Mouse (Mus musculus) hindbrain, embryonic 13.5 days (tissue): ENCODE measurements at regions not wholly inside any gene's neighbourhood (a gene's known extent, or its start where the extent isn't known, plus 50 kb on each side); places are given as distances from the start of the nearest gene placed in this dataset.

Experiments used
- ATAC-seq: fragments of 200-750 bp; cut with Nextera tagmentation; 2 replicates; pipeline ENCODE4 v1.8.0; 2017; ENCODE audit warnings: moderate TSS enrichment; ENCODE audit not compliant: low FRiP score
- H3K27ac ChIP-seq: fragments of 300-500 bp; sonication (generic); 2 replicates; pipeline ENCODE4 v1.5.1; 2015; ENCODE audit warnings: inconsistent platforms, mild to moderate bottlenecking, moderate library complexity
- H3K27me3 ChIP-seq: fragments of 300-500 bp; sonication (generic); 2 replicates; pipeline ENCODE4 v1.6.1; 2015; ENCODE audit warnings: mild to moderate bottlenecking, inconsistent platforms
- H3K36me3 ChIP-seq: fragments of 300-500 bp; sonication (generic); 2 replicates; pipeline ENCODE4 v1.6.1; 2015; ENCODE audit warnings: mild to moderate bottlenecking, inconsistent platforms
- H3K4me1 ChIP-seq: fragments of 300-500 bp; sonication (generic); replicated peaks from 2 replicates; pipeline ENCODE4 v1.6.1; 2015; ENCODE audit warnings: inconsistent platforms
- H3K4me2 ChIP-seq: fragments of 300-500 bp; sonication (generic); 2 replicates; pipeline ENCODE4 v1.6.1; 2015; ENCODE audit warnings: inconsistent platforms, mild to moderate bottlenecking, moderate library complexity
- H3K4me3 ChIP-seq: fragments of 300-500 bp; sonication (generic); 2 replicates; pipeline ENCODE4 v1.5.1; 2015; ENCODE audit warnings: mild to moderate bottlenecking, inconsistent platforms
- H3K9ac ChIP-seq: fragments of 300-500 bp; sonication (generic); 2 replicates; pipeline ENCODE4 v1.6.1; 2015; ENCODE audit warnings: mild to moderate bottlenecking, inconsistent platforms
- H3K9me3 ChIP-seq: fragments of 300-500 bp; sonication (generic); 2 replicates; pipeline ENCODE4 v1.6.1; 2016; ENCODE audit warnings: inconsistent platforms
- WGBS: fragments of 180-500 bp; shearing (Covaris S2); methylation state at CpG from one replicate; pipeline ENCODE4 v1.1.7; 2015; 5-methylcytosine and 5-hydroxymethylcytosine counted together

GRCm38 (mm10) chr15:56858134-56858533 lies 619.3 kb downstream of the Slc22a22 start:
- Histone ChIP-seq H3K9ac (no peak overlapping the region), H3K36me3 (no peaks in the 10 kb centered on the region), H3K4me1 (no peaks in the 10 kb centered on the region), H3K4me2 (no peak overlapping the region), H3K27ac (no peak overlapping the region), H3K9me3 (no peaks in the 10 kb centered on the region), H3K4me3 (no peak overlapping the region), H3K27me3 (no peaks in the 10 kb centered on the region)
- ATAC-seq: no peak
- 22% methylated on average over 3 of the region's 3 CpGs for WGBS

- no peaks in the 10 kb centered on the region for H3K9me3 ChIP-seq
- no peaks in the 10 kb centered on the region for H3K36me3 ChIP-seq
- no peak overlapping the region for H3K9ac ChIP-seq
- WGBS: 7% methylated on average over 2 of the region's 2 CpGs
- no peak overlapping the region for H3K27ac ChIP-seq
- no peaks in the 10 kb centered on the region for H3K4me1 ChIP-seq
- H3K27me3 ChIP-seq: no peaks in the 10 kb centered on the region
- no peak for ATAC-seq
- H3K4me3 ChIP-seq: no peak overlapping the region
- no peak overlapping the region for H3K4me2 ChIP-seq
These were observed 621.4 kb downstream of the Slc22a22 start for GRCm38 (mm10) chr15:56856057-56856456.

GRCm38 (mm10) chr15:56853106-56853505 lies 624.3 kb downstream of the Slc22a22 start:
- no peak for ATAC-seq
- 76% methylated on average over 5 of the region's 5 CpGs for WGBS
- H3K4me2 ChIP-seq: no peak overlapping the region

GRCm38 (mm10) chr15:56847469-56848128 lies 629.8 kb downstream of the Slc22a22 start:
- no peak overlapping the region; the same call in 1 of the 2 replicates for H3K27ac ChIP-seq
- H3K4me3 ChIP-seq: no peak overlapping the region
- H3K36me3 ChIP-seq: no peaks in the 10 kb centered on the region
- H3K9ac ChIP-seq: no peak overlapping the region
- H3K4me1 ChIP-seq: no peaks in the 10 kb centered on the region
- H3K27me3 ChIP-seq: no peaks in the 10 kb centered on the region
- ATAC-seq: no peak; the same call in 1 of the 2 replicates
- no peak overlapping the region for H3K4me2 ChIP-seq
- no peaks in the 10 kb centered on the region for H3K9me3 ChIP-seq
- WGBS: 56% methylated on average over 6 of the region's 6 CpGs

More at GRCm38 (mm10) chr15:56853106-56853505, 624.3 kb downstream of the Slc22a22 start:
- H3K27ac ChIP-seq: no peak overlapping the region
- H3K9ac ChIP-seq: no peak overlapping the region
- H3K27me3 ChIP-seq: no peaks in the 10 kb centered on the region
- H3K4me3 ChIP-seq: no peak overlapping the region
- H3K9me3 ChIP-seq: no peaks in the 10 kb centered on the region
- H3K36me3 ChIP-seq: no peaks in the 10 kb centered on the region
- H3K4me1 ChIP-seq: no peaks in the 10 kb centered on the region

- no peaks in the 10 kb centered on the region for H3K36me3 ChIP-seq
- no peak overlapping the region for H3K27ac ChIP-seq
- H3K4me1 ChIP-seq: no peaks in the 10 kb centered on the region
- no peaks in the 10 kb centered on the region for H3K27me3 ChIP-seq
- H3K4me3 ChIP-seq: no peak overlapping the region
- 84% methylated on average over 1 of the region's 1 CpGs for WGBS
- no peak overlapping the region for H3K9ac ChIP-seq
- no peak overlapping the region for H3K4me2 ChIP-seq
- ATAC-seq: no peak
- H3K9me3 ChIP-seq: no peaks in the 10 kb centered on the region
These were observed 632.9 kb downstream of the Slc22a22 start for GRCm38 (mm10) chr15:56844574-56844973.

GRCm38 (mm10) chr15:56841516-56841915 lies 635.9 kb downstream of the Slc22a22 start:
- no peaks in the 10 kb centered on the region for H3K9me3 ChIP-seq
- H3K27ac ChIP-seq: no peak overlapping the region
- no peak overlapping the region for H3K9ac ChIP-seq
- no peak overlapping the region for H3K4me3 ChIP-seq
- no peaks in the 10 kb centered on the region for H3K4me1 ChIP-seq
- no peaks in the 10 kb centered on the region for H3K36me3 ChIP-seq
- 96% methylated on average over 3 of the region's 3 CpGs for WGBS
- H3K27me3 ChIP-seq: no peaks in the 10 kb centered on the region
- H3K4me2 ChIP-seq: no peak overlapping the region
- ATAC-seq: no peak

GRCm38 (mm10) chr15:56837292-56837691 lies 640.1 kb downstream of the Slc22a22 start:
- 97% methylated on average over 1 of the region's 1 CpGs for WGBS
- H3K27me3 ChIP-seq: no peaks in the 10 kb centered on the region
- H3K9ac ChIP-seq: no peak overlapping the region
- ATAC-seq: no peak
- H3K4me1 ChIP-seq: no peaks in the 10 kb centered on the region
- H3K9me3 ChIP-seq: no peaks in the 10 kb centered on the region
- H3K4me3 ChIP-seq: no peak overlapping the region
- no peaks in the 10 kb centered on the region for H3K36me3 ChIP-seq
- H3K4me2 ChIP-seq: no peak overlapping the region
- no peak overlapping the region for H3K27ac ChIP-seq

- Histone ChIP-seq H3K36me3 (no peaks in the 10 kb centered on the region), H3K4me2 (no peak overlapping the region), H3K4me3 (no peak overlapping the region), H3K4me1 (no peaks in the 10 kb centered on the region), H3K27ac (no peak overlapping the region), H3K9me3 (no peaks in the 10 kb centered on the region), H3K27me3 (no peaks in the 10 kb centered on the region), H3K9ac (no peak overlapping the region)
- 93% methylated on average over 2 of the region's 2 CpGs for WGBS
- ATAC-seq: no peak
These were observed 642.8 kb downstream of the Slc22a22 start for GRCm38 (mm10) chr15:56834621-56835020.

GRCm38 (mm10) chr15:56832666-56833065 lies 644.8 kb downstream of the Slc22a22 start:
- no peak for ATAC-seq
- Histone ChIP-seq H3K4me3 (no peak overlapping the region), H3K36me3 (no peaks in the 10 kb centered on the region), H3K9ac (no peak overlapping the region), H3K9me3 (no peaks in the 10 kb centered on the region), H3K27me3 (no peaks in the 10 kb centered on the region), H3K4me1 (no peaks in the 10 kb centered on the region), H3K4me2 (no peak overlapping the region), H3K27ac (no peak overlapping the region)
- WGBS: 96% methylated on average over 7 of the region's 7 CpGs

- 78% methylated on average over 8 of the region's 8 CpGs for WGBS
- no peak overlapping the region for H3K4me2 ChIP-seq
- no peaks in the 10 kb centered on the region for H3K4me1 ChIP-seq
- H3K36me3 ChIP-seq: no peaks in the 10 kb centered on the region
- H3K4me3 ChIP-seq: no peak overlapping the region
- no peaks in the 10 kb centered on the region for H3K27me3 ChIP-seq
- no peak overlapping the region for H3K27ac ChIP-seq
- ATAC-seq: no peak
- H3K9me3 ChIP-seq: no peaks in the 10 kb centered on the region
- H3K9ac ChIP-seq: no peak overlapping the region
These were observed 656.3 kb downstream of the Slc22a22 start for GRCm38 (mm10) chr15:56820977-56821579.

GRCm38 (mm10) chr15:56820256-56820976 lies 657.0 kb downstream of the Slc22a22 start:
- H3K36me3 ChIP-seq: no peaks in the 10 kb centered on the region
- no peaks in the 10 kb centered on the region for H3K4me1 ChIP-seq
- H3K9me3 ChIP-seq: no peaks in the 10 kb centered on the region
- H3K4me2 ChIP-seq: no peak overlapping the region
- 81% methylated on average over 4 of the region's 4 CpGs for WGBS
- H3K9ac ChIP-seq: no peak overlapping the region
- H3K27me3 ChIP-seq: no peaks in the 10 kb centered on the region
- no peak overlapping the region for H3K27ac ChIP-seq
- H3K4me3 ChIP-seq: no peak overlapping the region
- no peak for ATAC-seq

GRCm38 (mm10) chr15:56818158-56818690 lies 659.2 kb downstream of the Slc22a22 start:
- Histone ChIP-seq H3K27ac (no peak overlapping the region), H3K4me3 (no peak overlapping the region), H3K4me1 (no peaks in the 10 kb centered on the region), H3K36me3 (no peaks in the 10 kb centered on the region), H3K9ac (no peak overlapping the region), H3K27me3 (no peaks in the 10 kb centered on the region), H3K9me3 (no peaks in the 10 kb centered on the region), H3K4me2 (no peak overlapping the region)
- WGBS: 68% methylated on average over 4 of the region's 4 CpGs
- no peak for ATAC-seq
